ENCODE assay signal across 8 mouse cellular contexts in the genomic region with DNA sequence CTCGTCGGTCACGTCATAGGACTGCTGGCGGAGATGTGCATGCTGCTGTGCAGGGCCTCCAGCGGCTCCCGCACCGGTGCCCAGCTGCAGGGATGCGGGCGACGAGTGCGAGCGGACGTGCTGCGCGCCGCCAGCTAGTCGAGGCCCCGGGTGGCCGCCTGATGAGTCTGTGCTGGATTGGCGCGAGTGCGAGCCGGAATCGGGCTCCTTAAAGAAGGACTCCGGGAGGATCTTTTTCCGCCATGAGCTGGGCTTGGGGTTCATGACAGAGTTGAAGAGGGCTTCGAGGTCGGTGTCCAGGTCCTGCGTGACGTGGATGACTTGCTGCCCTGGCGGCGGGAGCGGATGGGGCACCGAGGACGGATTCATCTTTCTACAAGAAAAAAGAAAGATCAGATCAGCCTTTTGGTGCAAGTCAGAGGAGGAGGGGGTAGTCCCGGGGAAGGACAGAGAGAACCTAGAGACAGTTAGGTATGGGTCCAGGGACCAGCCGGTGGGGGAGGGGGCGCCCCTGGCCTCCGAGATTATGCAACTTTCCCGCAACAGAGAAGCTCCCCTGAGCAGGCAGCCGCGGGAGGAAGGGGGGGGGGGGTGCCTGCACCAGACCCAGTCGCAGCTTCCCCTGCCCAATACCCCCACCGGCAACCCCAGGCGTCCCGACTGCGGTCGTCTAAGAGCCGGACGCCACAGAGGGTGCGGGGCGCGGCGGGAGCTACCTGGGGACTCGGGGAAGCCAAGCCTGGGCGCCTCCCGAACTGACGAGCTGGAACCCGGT. TPM values are rescaled to one million over a fixed set of nuclear protein-coding genes. Genes with fewer than 3 reads are reported as not detected.
DNase-seq lines count a peak whose midpoint lies in the region; ATAC-seq and TF ChIP-seq lines count a peak whose summit lies in the region.

No protein-coding gene starts in this region.

- H3K36me3 ChIP-seq in thymus, adult 2 months (ENCODE audit: control insufficient read depth, insufficient read depth, low read length): no peaks in the 10 kb centered on the region
- H3K36me3 ChIP-seq in embryonic facial prominence, embryonic 15.5 days: peaks cover 6% of the 10 kb centered on the region
- peaks cover 12% of the 10 kb centered on the region for H3K36me3 ChIP-seq in heart, embryonic 12.5 days
- H3K36me3 ChIP-seq in kidney, embryonic 15.5 days: peaks cover 19% of the 10 kb centered on the region
- no peaks in the 10 kb centered on the region for H3K36me3 ChIP-seq in liver, embryonic 14.5 days (replicated peaks; ENCODE audit: control insufficient read depth, insufficient read depth, low read depth)
- H3K36me3 ChIP-seq in neural tube, embryonic 15.5 days: no peaks in the 10 kb centered on the region

- peak overlapping the region; percentile 78 for H3K4me2 ChIP-seq in embryonic facial prominence, embryonic 15.5 days (replicated peaks)
- peak overlapping the region; percentile 88 for H3K4me2 ChIP-seq in heart, embryonic 12.5 days
- H3K4me2 ChIP-seq in kidney, embryonic 15.5 days: peak overlapping the region; percentile 84
- peak overlapping the region; percentile 59 for H3K4me2 ChIP-seq in liver, embryonic 14.5 days (ENCODE audit: low read depth)
- H3K4me2 ChIP-seq in neural tube, embryonic 15.5 days: peak overlapping the region; percentile 99

- TF ChIP-seq CTCF in thymus, adult 2 months (IDR thresholded peaks at IDR 0.05; ENCODE audit: borderline replicate concordance, control insufficient read depth, extremely low read depth, insufficient read depth, low read length, poor library complexity): no peak
- no peak for TF ChIP-seq CTCF in liver, embryonic 14.5 days (IDR thresholded peaks at IDR 0.05; ENCODE audit: low read depth)

- no peak for TF ChIP-seq POLR2A in thymus, adult 2 months (IDR thresholded peaks at IDR 0.05; ENCODE audit: control insufficient read depth, extremely low read depth, insufficient read depth, low read length, poor library complexity)

- 5% methylated on average over 59 of the region's 59 CpGs for WGBS in thymus, adult 2 months
- WGBS in embryonic facial prominence, embryonic 15.5 days: under 1% methylated on average over 53 of the region's 59 CpGs
- under 1% methylated on average over 59 of the region's 59 CpGs for WGBS in heart, embryonic 12.5 days
- whole genome bisulfite sequencing in kidney, embryonic 15.5 days: under 1% methylated on average over 59 of the region's 59 CpGs
- 1% methylated on average over 54 of the region's 59 CpGs for WGBS in liver, embryonic 14.5 days (ENCODE audit: insufficient replicate concordance)
- under 1% methylated on average over 51 of the region's 59 CpGs for WGBS in neural tube, embryonic 15.5 days

- peak overlapping the region; percentile 30 for H3K4me3 ChIP-seq in thymus, adult 2 months (ENCODE audit: control insufficient read depth, insufficient read depth, low read length)
- peak overlapping the region; percentile 89 for H3K4me3 ChIP-seq in embryonic facial prominence, embryonic 15.5 days (replicated peaks)
- H3K4me3 ChIP-seq in heart, embryonic 12.5 days: peak overlapping the region; percentile 89
- peak overlapping the region; percentile 86 for H3K4me3 ChIP-seq in kidney, embryonic 15.5 days (replicated peaks)
- peak overlapping the region; percentile 49 to 58 for H3K4me3 ChIP-seq in liver, embryonic 14.5 days (ENCODE audit: insufficient read depth in 1 of 2, low read depth in 2 of 2, low read length in 2 of 2)
- H3K4me3 ChIP-seq in neural tube, embryonic 15.5 days (replicated peaks): peak overlapping the region; percentile 70

- peaks cover 7% of the 10 kb centered on the region; the same call in 1 of the 2 replicates for H3K27me3 ChIP-seq in thymus, adult 2 months (ENCODE audit: control insufficient read depth, insufficient read depth, low read length)
- no peaks in the 10 kb centered on the region for H3K27me3 ChIP-seq in embryonic facial prominence, embryonic 15.5 days
- H3K27me3 ChIP-seq in heart, embryonic 12.5 days (replicated peaks): no peaks in the 10 kb centered on the region
- no peaks in the 10 kb centered on the region for H3K27me3 ChIP-seq in kidney, embryonic 15.5 days
- H3K27me3 ChIP-seq in liver, embryonic 14.5 days (ENCODE audit: control insufficient read depth, insufficient read depth, low read length): peaks cover 34% of the 10 kb centered on the region
- peaks cover 7% of the 10 kb centered on the region; the same call in 1 of the 2 replicates for H3K27me3 ChIP-seq in neural tube, embryonic 15.5 days (replicated peaks)

- peak; percentile 30 for ATAC-seq in embryonic facial prominence, embryonic 15.5 days (ENCODE audit: insufficient number of reproducible peaks, low FRiP score, low TSS enrichment, low read depth)
- ATAC-seq in heart, embryonic 12.5 days (ENCODE audit: insufficient number of reproducible peaks, low FRiP score): peak; percentile 63
- ATAC-seq in kidney, embryonic 15.5 days (replicated peaks; ENCODE audit: low FRiP score): peak; percentile 72
- ATAC-seq in liver, embryonic 14.5 days (ENCODE audit: insufficient read depth): peak; percentile 38
- peak; percentile 72 for ATAC-seq in neural tube, embryonic 15.5 days (ENCODE audit: low FRiP score)

- H3K9me3 ChIP-seq in embryonic facial prominence, embryonic 15.5 days (replicated peaks): no peaks in the 10 kb centered on the region
- H3K9me3 ChIP-seq in heart, embryonic 12.5 days (replicated peaks): no peaks in the 10 kb centered on the region
- H3K9me3 ChIP-seq in kidney, embryonic 15.5 days (replicated peaks): no peaks in the 10 kb centered on the region
- H3K9me3 ChIP-seq in liver, embryonic 14.5 days (ENCODE audit: control insufficient read depth, low read length): no peaks in the 10 kb centered on the region
- H3K9me3 ChIP-seq in neural tube, embryonic 15.5 days (replicated peaks): no peaks in the 10 kb centered on the region

- no peak overlapping the region for H3K27ac ChIP-seq in thymus, adult 2 months (ENCODE audit: control insufficient read depth, insufficient read depth, low read length)
- H3K27ac ChIP-seq in embryonic facial prominence, embryonic 15.5 days (replicated peaks): peak overlapping the region; percentile 95
- peak overlapping the region; percentile 98 for H3K27ac ChIP-seq in heart, embryonic 12.5 days (ENCODE audit: poor library complexity, severe bottlenecking)
- H3K27ac ChIP-seq in kidney, embryonic 15.5 days: peak overlapping the region; percentile 98
- no peak overlapping the region for H3K27ac ChIP-seq in liver, embryonic 14.5 days
- peak overlapping the region; percentile 84 for H3K27ac ChIP-seq in neural tube, embryonic 15.5 days (replicated peaks)

- no peaks in the 10 kb centered on the region for H3K4me1 ChIP-seq in thymus, adult 2 months (replicated peaks; ENCODE audit: control insufficient read depth, insufficient read depth, low read length)
- H3K4me1 ChIP-seq in embryonic facial prominence, embryonic 15.5 days: peaks cover 29% of the 10 kb centered on the region
- H3K4me1 ChIP-seq in heart, embryonic 12.5 days (replicated peaks): peaks cover 25% of the 10 kb centered on the region
- peaks cover 26% of the 10 kb centered on the region for H3K4me1 ChIP-seq in kidney, embryonic 15.5 days
- peaks cover 0 to 2% of the 10 kb centered on the region in 2 experiments; a peak in 1 of 4 replicates for H3K4me1 ChIP-seq in liver, embryonic 14.5 days (replicated peaks; ENCODE audit: control insufficient read depth in 2 of 2, insufficient read depth in 2 of 2, low read length in 1 of 2)
- H3K4me1 ChIP-seq in neural tube, embryonic 15.5 days: peaks cover 18% of the 10 kb centered on the region

- DNase-seq in thymus, adult 2 months: no peak
- DNase-seq in thymus, postnatal 25 days: no peak
- DNase-seq in liver, embryonic 14.5 days (ENCODE audit: low read depth in 3 of 3, low spot score in 3 of 3): no peak
- DNase-seq in B cell, adult 2 months: no peak

- peak overlapping the region; percentile 88 for H3K9ac ChIP-seq in embryonic facial prominence, embryonic 15.5 days
- H3K9ac ChIP-seq in heart, embryonic 12.5 days: peak overlapping the region; percentile 86
- peak overlapping the region; percentile 80 for H3K9ac ChIP-seq in kidney, embryonic 15.5 days
- no peak overlapping the region; the same call in 1 of the 2 replicates for H3K9ac ChIP-seq in liver, embryonic 14.5 days (replicated peaks)
- peak overlapping the region; percentile 64 for H3K9ac ChIP-seq in neural tube, embryonic 15.5 days (replicated peaks)

- TF ChIP-seq EP300 in liver, embryonic 14.5 days (IDR thresholded peaks at IDR 0.05; ENCODE audit: low read depth): no peak

RNA-seq across cellular contexts. Expression of a gene that starts 0.6 kb away (rescaled TPM):
- 5.4 and 6.1 TPM in 2 replicates for polyA plus RNA-seq in thymus, adult 2 months (2012; rRNA removed)
- 32.1 and 37.2 TPM in 2 replicates for polyA plus RNA-seq in embryonic facial prominence, embryonic 15.5 days (2015; fragmentation: Nextera tagmentation; extraction: Ambion mirVana)
- polyA plus RNA-seq in heart, embryonic 12.5 days (2016; fragmentation: Nextera tagmentation; extraction: Ambion mirVana): 15.3 and 17.6 TPM in 2 replicates
- polyA plus RNA-seq in kidney, embryonic 15.5 days (2015; fragmentation: Nextera tagmentation; extraction: Ambion mirVana): 15.9 and 17.4 TPM in 2 replicates
- 1.1 and 1.5 TPM in 2 replicates for polyA plus RNA-seq in liver, embryonic 14.5 days (2012; rRNA removed)
- 0.92 and 0.93 TPM in 2 replicates for polyA plus RNA-seq in liver, embryonic 14.5 days (2014; fragmentation: Nextera tagmentation; extraction: Ambion mirVana)
- 8.1 and 10.7 TPM in 2 replicates for polyA plus RNA-seq in neural tube, embryonic 15.5 days (2015; fragmentation: Nextera tagmentation; extraction: Ambion mirVana)

Comparison
In these comparisons a context has a peak if more than half of its experiments do, and no peak if none do; other contexts are left out.
1. H3K27ac ChIP-seq: peak in embryonic facial prominence, embryonic 15.5 days (single experiment), heart, embryonic 12.5 days (single experiment), kidney, embryonic 15.5 days (single experiment) and neural tube, embryonic 15.5 days (single experiment); none in thymus, adult 2 months (single experiment) and liver, embryonic 14.5 days (single experiment).
2. H3K4me3 ChIP-seq: peak in every context shown above with its lines; median percentile 89 in embryonic facial prominence, embryonic 15.5 days; 89 in heart, embryonic 12.5 days; 86 in kidney, embryonic 15.5 days; 70 in neural tube, embryonic 15.5 days; 54 in liver, embryonic 14.5 days; 30 in thymus, adult 2 months.
3. Peak in every context shown above with its lines, with median percentiles within 50 percentile points of each other: ATAC-seq and H3K4me2 ChIP-seq.